Mouse (Mus musculus) right cerebral cortex, adult 18-20 months (tissue): ENCODE data around the gene Gm8126.
A peak's percentile ranks its signal among the peaks of the same experiment; 100 is the strongest.
"Not testable (repeated sequence)": the region's sequence is repeated elsewhere in the genome, so short reads cannot be mapped to it uniquely, and the experiment has no call there.

Experiments
- DNase-seq: peaks from one replicate; pipeline ENCODE4 v3.0.0; 2022; ENCODE audit warnings: mixed read lengths

Gene Gm8126

DNA sequence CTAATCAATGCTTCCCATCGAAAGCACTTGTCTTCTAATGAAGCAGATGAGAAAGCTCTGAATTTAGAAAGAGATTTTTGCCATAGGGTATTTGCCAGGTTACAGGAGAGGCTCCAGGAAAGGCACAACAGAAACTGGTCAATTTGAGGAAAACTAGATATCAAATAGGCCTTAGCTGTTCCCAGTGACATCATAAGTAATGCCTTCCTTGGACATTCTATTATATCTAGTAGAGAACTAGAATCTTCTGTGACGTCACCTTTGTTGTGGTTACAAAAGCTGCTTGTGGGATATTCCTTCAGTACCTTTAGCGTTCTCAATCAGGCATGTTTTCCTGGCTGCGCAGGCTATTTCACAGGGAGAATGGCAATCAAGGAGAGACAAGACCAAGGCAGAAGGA lies at the start of gene Gm8126:
TSS of gene Gm8126 (plus strand) at position 301 of the 400 bp plus-strand sequence.
- not testable (repeated sequence) for DNase-seq

DNA sequence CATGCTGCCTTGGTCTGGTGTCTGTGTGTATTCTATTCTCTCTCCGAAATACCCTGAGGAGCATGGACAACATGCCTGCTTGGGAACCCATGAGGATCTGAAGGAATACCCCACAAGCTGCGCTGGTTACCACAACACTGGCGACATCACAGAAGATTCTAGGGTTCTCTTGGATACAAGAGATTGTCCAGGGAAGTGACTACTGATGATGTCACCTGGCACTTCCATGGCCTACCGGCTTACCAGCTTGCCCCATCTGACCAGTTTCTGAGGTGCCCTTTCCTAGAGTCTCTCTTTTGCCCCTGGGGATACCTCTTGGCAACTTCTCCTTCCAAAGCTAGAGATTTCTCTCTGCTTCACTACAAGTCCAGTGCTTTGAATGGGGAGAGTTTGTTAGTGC lies 23.2 kb upstream of the Gm8126 start, which contains the start of gene Gm8122:
TSS of gene Gm8122 (minus strand) at position 101 of the 400 bp plus-strand sequence.
- DNase-seq, result not testable (repeated sequence)

DNA sequence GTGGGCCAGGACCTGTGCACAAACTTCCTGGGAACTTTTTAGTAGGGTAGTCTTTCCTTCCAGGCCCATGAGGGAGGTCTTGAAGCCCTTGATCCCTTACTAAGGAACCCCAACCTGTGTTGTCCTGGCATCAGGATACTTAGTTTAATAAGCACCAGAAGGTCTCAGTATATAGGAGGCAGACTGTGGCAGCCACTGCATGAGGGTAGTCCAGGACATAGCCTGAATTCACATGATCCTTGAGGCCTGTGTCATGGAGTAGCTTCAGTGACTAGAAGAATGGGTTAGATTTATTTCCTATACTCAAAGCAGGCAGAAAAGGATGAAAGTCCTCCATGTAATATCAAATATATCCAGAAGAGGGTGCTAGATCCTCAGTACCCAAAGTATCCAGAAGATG lies 20.7 kb upstream of the Gm8126 start:
- DNase-seq, result not testable (repeated sequence)

DNA sequence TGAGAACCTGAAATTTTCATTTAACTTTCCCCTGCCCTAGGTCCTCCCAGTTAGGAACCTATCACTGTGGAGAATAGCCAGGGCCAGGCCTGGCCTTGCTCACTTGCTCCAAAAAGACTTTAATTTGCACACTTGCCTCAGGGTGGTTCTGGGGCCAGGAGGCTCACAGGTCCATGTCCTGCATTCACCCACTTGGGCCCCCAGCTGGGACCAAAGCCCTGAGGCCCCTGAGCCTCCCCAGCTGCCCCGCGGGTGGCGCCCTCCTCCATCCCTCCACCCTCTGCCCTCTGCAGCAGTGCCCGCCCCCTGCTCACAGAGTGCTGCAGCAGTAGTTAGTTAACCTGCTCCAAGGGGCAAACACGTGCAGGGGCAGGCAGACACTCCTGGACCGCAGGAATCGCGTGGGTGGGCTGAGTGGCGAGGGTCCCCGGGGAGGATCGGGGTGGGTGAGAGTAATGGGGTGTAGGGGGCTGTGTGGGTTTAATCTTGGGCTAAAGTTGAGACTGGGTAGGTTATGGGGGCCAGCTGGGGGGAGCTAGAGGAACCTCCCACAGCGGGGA lies 8.8 kb upstream of the Gm8126 start:
- not testable (repeated sequence) for DNase-seq

DNA sequence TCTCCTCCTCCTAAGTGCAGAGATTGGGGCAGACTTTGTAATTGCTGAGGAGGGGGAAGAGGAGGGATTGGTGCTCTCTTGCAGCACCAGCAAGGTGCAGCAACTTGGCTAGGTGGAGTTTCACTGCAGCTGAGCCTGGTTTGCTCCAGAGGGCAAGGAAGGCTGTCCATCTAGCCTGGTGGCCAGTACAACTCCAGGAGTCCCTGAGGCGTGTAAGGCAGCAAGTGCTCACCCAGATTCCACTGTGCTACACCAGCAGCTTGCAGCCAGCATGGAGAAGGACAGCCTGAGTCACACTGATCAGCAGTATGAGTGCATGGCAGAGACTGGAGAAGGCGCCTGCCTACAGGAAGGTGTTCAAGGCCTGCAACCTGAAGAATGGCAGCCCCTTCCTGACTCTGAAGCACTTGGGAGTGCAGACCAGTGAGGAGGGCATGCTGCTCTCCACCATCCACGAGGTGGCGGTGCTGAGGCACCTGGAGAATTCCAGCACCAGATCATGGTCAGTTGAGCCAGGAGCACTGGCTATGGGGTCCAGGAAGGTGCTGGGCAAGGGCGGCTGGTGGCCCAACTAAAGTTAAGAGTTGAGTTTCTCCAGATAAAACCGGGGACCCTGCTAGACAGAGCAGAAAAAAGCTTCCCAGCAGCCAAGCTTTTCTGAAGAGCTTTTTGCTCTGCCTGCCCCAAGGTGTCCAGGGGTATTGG lies 7.7 kb upstream of the Gm8126 start:
- not testable (repeated sequence) for DNase-seq

DNA sequence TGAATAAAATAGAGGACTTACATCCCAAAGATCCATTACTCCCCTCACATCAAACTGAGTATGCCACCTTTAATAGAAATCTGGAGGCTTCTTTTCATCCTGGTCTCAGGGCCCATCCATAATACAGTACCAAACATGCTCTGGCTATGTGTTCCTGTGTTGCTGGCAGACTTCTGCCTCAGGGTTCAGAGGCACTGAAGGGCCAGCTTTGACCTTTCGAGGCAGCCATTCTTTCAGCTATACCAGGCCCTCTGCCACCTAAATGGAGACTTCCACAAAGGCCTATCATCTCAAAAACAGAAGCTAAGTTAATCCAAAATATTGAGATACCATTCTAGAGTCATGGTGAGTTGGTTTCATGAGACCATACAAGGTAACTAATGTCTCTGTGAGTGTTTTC lies 1.9 kb upstream of the Gm8126 start:
- not testable (repeated sequence) for DNase-seq

DNA sequence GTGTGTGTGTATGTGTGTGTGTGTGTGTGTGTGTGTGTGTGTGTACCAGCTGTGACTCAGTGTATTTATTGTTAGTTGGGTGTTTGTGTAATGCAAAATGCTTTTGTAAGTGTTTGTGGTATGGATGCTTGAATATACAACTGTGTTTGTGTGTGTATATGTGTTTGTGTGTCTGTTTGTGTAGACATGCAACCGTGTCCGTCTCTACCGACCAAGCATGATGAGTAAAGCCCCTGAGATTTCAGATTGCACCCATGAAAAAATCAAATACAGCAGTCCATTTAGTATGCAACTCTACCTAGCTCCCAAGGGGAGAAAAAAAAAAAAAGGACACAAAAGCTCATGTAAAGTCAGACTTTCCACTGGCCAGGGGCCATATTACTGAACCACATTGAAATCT lies 5.0 kb downstream of the Gm8126 start:
- not testable (repeated sequence) for DNase-seq

DNA sequence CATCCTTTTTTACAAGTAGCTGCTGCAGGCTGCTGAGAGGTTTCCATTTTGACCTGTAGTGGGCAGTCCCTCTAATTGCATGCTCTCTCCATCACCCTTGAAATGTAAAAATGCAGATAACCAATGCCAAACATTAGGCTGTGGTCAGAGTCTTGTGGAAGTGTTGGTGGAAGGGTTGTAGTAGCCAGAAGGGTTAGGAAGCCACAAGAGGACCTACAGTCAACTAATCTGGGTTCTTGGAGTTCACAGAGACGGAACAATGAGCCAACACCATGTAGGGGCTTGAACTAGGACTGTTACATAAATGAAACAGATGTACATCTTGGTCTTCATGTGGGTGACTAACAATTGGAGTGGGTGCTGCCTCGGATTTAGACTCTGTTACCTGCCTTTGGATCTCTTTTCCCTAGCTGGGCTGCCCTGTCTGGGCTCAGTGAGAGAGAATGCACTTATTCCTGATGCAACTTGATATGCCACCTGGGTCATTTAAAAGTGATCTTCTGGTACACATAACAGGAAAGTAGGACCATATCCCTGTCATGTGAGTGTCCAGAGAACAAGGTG lies 10.2 kb downstream of the Gm8126 start:
- peak; percentile 53 for DNase-seq

DNA sequence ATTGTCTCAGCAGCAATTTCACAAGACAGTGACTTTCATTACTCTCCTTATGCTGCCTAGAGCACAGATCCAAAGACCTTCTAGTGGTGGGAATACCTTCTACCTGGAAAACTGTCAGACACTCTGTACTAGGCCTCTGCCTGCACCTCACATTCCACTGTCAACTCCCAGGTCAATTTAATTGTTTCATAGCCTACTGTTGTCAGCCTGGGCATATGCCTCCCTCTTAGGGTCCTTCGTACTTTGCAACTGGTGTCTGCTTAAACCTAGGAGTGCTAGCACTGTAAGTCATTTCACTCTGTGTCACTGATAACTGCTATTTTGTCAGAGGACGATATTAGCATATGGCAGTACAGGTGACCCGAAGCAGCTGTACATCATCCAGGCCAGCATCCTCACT lies 10.8 kb downstream of the Gm8126 start:
- not testable (repeated sequence) for DNase-seq

DNA sequence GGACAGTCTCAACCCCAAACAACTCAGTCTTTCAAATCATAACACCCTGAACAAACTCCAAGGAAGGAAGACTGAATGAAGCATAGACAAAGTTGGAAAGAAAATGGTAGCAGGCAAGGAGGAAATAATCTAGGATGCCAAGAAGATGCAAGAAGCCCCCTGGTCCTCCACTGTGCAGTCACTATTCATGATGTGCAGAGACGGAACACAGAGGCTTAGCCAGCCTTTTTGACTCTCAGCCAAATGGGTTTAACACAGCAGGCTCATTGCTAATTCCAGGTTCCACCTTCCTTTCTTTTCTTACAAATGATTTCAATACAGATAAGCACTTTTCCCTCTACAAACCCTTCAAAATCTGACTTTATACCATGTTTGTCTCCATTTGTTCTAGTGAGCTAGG lies 14.7 kb downstream of the Gm8126 start:
- DNase-seq, result not testable (repeated sequence)

DNA sequence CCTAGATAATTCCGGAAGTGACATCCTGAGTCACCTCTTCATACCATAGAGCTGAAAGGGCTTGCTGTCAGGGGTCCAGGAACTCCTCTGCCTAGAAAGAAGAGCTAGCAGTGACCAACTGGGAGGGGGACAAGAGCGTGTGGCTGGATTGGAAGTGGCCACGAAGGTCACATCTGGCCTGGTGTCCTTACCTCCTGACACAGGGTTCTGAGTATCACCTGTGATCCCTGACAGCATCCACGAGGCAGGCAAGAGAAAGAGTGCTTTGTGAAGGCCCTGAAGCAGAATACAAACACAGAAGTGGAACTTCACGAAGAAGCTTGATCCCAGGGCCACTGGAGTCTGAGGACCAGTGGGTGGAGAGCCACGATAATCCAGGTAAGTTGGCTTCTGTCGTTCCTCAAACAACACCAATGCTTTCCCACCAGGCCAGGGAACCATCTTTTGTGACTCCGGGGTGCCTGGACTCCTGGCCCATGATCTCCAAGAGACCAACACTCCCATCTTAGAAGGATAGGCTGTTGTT lies 16.6 kb downstream of the Gm8126 start, which contains the start of gene Gm9732:
TSS of gene Gm9732 (plus strand) at position 51 of the 526 bp plus-strand sequence.
- DNase-seq, result not testable (repeated sequence)

DNA sequence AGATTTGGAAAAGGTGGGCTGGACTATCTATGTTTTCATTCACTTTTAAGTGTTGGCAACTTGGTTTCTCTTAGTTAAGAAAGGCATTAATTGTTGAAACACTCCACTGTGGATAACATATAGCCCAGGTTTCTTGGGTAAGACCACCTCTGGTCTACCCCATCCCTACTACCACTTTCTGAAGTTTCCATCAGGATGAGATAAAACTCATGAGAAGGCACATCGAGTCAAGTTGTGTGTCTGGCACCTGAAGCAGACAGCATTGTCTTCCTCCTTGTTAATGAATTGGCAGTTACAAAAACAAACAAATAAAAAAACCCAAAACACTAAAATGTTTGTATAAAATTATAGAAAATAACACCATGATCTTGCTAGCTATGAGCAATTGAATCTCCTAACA lies 17.3 kb downstream of the Gm8126 start:
- not testable (repeated sequence) for DNase-seq

DNA sequence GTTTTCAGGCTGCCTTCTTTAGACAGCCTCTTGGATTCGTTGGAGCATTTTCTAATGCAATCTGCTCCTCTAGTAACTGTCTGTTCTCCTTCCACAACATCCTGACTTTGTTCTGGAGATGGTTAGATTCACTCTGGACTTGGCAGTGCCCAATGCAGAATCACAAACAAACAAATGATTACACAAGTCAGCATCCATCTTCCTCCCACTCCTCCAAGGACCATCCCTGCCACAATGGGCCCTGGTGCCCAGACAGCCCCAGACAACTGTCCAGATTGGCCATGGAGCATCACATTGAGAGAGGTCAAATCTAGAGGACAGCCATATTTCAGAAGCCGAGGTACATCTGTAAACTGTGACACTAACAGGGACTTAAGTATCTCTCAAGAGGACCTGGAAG lies 19.0 kb downstream of the Gm8126 start:
- DNase-seq, result not testable (repeated sequence)

DNA sequence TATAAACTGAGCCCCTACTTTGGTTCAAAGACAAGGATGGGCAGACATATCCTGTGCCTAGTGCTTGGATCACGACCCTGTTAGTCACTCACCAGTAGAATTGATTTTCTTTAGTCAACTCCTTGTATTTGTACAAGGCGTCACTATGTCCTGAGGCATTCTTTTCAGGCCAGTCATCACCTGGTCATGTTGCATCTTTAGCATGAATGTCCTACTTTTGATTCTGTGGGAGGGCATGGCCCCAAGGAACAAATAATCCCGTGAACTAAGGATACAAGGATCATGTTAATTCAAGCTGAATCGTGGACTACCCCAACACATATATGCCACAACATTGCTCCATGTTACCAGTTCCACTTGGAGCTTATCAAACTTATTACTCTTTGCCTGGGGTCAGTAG lies 19.7 kb downstream of the Gm8126 start:
- DNase-seq, result not testable (repeated sequence)

DNA sequence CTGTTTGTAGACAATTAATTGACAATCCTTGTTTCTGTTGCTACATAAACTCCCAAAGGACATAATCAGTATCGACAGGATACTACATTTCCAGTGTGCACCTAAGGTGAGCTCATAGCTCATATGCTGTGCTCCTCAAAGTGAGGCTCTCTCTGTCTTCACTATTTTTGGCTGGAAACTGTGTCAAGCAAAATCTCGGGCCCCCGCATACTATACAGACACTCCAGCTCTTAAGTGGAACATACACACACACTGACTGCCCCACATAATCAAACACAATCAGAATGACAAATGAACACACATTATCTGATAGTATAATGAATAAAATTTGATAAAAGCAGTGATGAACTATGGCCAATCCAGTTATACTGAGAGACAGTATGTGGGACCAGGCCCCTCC lies 20.2 kb downstream of the Gm8126 start:
- DNase-seq, result peak; percentile 89

DNA sequence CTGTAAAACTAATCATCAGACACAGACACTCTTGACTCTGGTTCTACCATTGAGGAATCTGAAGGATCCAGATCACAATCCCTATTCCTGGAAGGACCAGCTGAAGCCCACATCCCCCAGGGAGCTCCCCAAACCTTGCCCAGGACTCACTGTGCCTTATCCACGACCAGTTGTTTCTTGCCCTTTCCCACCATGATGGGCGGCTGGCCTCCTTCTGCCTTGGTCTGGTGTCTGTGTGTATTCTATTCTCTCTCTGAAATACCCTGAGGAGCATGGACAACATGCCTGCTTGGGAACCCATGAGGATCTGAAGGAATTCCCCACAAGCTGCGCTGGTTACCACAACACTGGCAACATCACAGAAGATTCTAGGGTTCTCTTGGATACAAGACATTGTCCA lies 35.1 kb downstream of the Gm8126 start, which contains the start of gene Gm8127:
TSS of gene Gm8127 (minus strand) at position 330 of the 400 bp plus-strand sequence.
- DNase-seq, result not testable (repeated sequence)
